Mouse (Mus musculus) NIH3T3 (cell line): Measurements from ENCODE around the gene Prr18.
A peak's percentile ranks its signal among the peaks of the same experiment; 100 is the strongest.
"Not testable (repeated sequence)": the region's sequence is repeated elsewhere in the genome, so short reads cannot be mapped to it uniquely, and the experiment has no call there.

Source experiments
- DNase-seq: peaks from one replicate; pipeline ENCODE4 v3.0.0-alpha.2; 2012; ENCODE audit warnings: low read depth

The Prr18 gene

DNA sequence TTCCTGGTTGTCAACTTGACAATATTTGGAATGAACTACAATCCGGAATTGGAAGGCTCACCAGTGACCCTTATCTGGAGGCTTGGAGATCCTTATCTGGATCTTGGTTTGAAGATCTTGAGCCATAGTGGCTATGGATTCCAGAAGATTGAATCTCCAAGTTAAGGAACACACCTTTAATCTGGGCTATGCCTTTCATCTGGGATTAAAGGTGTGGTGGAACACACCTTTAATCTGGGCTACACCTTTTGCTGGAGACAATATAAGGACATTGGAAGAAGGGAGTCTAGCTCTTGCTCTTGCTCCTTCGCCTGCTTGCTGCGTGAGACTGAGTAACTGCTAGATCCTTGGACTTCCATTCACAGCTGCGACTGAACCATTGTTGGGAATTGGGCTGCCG lies at the start of gene Prr18:
TSS of gene Prr18 (plus strand) at position 301 of the 400 bp plus-strand sequence.
- DNase-seq: not testable (repeated sequence)

- DNase-seq: no peak
Observed at GRCm38 (mm10) chr17:8289993-8290679, 47.1 kb upstream of the Prr18 start.

GRCm38 (mm10) chr17:8290736-8291135 lies 46.5 kb upstream of the Prr18 start:
- no peak for DNase-seq

DNA sequence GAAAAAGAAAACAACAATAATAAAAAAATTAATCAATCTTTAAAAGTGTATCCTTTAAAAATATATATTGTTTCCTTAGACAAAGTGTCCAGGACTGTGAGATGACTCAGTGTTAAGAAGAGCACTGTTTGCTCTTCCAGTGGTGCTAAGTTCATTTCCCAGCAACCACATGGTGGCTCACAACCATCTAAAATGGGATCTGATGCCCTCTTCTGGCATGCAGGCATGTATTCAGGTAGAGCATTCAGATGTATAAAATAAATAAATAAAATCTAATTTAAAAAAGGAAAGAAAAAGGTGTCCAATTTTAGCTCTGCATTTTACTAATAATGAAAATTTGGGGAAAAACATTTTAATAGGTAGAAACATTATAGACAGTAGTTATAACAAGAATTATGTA lies 41.4 kb upstream of the Prr18 start:
- no peak for DNase-seq

GRCm38 (mm10) chr17:8296313-8296844 lies 40.9 kb upstream of the Prr18 start:
- DNase-seq: no peak

- DNase-seq: no peak
Observed at GRCm38 (mm10) chr17:8297746-8298145, 39.5 kb upstream of the Prr18 start.

GRCm38 (mm10) chr17:8298281-8298680 lies 39.0 kb upstream of the Prr18 start:
- no peak for DNase-seq

DNA sequence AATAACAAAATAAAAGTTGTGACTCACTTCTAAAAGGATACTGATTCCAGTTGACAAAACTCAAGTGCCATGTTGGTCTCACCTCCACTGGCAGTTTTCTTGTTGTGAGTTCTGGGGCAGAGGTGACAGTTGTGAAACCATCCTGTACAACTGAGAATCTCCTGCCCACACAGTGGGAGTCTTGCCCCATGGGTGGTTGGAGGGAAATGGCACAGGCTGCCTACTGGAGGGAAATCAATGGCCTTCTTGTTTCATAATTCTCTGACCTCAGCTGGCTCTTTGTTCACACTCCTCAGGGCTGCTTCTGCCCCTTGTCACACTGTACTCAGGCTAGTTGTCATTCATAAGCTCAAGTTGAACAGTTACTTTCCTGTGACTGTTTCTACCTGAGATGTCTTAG lies 37.7 kb upstream of the Prr18 start:
- no peak for DNase-seq

GRCm38 (mm10) chr17:8301515-8301914 lies 35.7 kb upstream of the Prr18 start:
- no peak for DNase-seq

DNA sequence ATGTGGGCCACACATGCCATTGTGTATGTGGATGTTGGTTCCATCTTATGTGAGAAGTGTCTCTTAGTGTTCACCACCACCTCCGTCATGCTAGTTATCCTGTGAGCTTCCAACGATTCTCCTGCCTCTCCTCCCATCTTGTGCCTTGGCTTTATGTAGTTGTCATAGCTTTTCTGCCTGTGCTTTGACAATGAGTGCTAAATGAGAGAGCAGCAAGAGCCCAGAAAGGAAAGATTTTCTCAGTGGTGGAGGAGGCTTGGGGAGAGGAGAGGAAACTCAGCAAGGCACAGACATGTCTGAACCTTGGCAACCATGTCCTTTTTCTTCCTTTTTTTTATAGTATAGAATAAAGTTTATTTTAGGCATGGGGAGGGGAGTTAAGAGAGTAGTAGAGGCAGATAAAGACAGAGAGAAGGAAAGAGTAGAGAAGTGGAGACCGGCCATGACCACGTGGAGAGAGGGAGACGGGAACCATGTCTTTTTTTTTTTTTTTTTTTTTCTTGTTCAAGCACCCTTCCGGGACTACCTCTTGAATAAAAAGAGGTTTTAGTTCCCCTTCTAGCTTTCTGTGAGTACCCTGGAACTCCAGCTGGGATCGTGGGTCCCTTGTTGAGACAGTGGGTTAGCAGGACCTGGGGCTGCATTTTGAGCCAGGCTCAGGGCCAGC lies 34.4 kb upstream of the Prr18 start:
- no peak for DNase-seq

- no peak for DNase-seq
Observed at GRCm38 (mm10) chr17:8303671-8304070, 33.6 kb upstream of the Prr18 start.

DNA sequence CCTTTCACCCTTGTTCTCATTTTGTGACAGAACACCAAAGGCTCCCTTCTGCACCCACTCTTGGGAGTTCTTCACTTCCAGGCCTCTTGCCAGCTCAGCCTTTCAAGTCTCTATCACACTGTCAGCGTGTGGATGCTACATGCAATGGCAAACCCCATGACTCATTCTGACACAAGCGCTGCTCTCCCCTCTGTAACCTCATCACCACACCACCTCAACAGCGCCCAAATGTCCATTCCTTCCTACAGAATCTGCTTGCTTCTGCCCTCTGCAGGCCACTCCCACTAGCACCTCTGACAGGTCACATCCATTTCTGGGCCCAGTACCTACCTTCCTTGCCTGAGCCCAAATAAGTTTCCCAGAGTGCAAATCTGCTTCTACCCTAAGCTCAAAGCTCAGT lies 31.5 kb upstream of the Prr18 start:
- peak; percentile 48 for DNase-seq

DNA sequence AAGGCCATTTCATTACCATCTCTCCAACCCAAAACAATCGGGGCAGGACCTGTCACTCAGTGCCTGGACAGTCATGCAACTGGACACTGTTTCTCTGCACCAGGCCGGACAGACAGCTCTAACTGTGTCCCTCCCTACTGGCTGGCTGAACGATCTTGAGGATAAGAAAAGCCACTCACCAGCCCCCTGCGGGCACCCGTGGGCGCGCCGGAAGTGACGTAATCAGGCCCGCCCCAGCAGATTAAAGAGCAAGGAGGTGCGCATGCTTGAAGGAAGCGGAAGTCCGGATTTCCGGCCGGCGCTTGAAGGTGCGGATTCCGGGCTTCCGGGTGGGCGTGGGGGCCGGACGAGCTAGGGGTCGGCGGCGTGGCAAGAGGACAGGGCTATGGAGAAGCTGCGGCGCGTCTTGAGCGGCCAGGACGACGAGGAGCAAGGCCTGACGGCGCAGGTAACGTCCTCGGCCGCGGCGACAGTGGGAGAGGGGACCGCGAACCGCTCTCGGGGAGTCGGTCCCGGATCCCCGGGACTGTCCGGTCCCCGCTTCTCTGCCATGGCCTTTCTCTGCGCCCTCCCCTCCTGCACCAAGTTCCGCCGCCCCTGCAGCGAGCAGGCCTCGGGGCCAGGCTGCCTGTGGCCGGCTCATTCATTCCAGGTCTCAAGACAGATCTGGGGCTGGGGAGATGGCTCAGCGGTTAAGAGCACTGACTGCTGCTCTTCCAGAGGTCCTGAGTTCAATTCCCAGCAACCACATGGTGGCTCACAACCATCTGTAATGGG lies 26.2 kb upstream of the Prr18 start, which contains the start of gene Sft2d1:
TSS of gene Sft2d1 (plus strand) at position 265 of the 777 bp plus-strand sequence.
- DNase-seq: peak; percentile 97

- DNase-seq: no peak
Observed at GRCm38 (mm10) chr17:8311751-8312150, 25.5 kb upstream of the Prr18 start.

DNA sequence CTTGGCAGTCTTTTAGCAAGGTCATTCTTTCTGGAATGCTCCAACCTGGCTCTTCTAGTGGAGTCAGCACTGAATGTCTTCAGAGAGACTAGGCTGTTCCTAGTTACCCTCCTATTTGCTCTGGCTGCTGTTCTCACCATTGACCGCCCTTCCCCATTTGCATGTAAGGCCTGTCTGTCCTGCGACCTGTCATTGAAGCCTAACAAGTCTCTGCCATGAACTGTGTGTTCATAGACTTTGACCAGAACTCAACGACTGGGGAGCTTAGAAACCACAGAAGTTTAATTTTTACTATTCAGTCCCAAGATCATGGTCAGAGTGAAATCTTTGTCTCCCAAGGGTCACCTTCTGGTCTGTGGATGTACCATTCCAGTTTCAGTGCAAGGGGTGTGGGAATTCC lies 23.3 kb upstream of the Prr18 start:
- no peak for DNase-seq

GRCm38 (mm10) chr17:8316251-8316650 lies 21.0 kb upstream of the Prr18 start:
- DNase-seq: peak; percentile 14

- not testable (repeated sequence) for DNase-seq
Observed at GRCm38 (mm10) chr17:8326877-8327276, 10.4 kb upstream of the Prr18 start.

DNA sequence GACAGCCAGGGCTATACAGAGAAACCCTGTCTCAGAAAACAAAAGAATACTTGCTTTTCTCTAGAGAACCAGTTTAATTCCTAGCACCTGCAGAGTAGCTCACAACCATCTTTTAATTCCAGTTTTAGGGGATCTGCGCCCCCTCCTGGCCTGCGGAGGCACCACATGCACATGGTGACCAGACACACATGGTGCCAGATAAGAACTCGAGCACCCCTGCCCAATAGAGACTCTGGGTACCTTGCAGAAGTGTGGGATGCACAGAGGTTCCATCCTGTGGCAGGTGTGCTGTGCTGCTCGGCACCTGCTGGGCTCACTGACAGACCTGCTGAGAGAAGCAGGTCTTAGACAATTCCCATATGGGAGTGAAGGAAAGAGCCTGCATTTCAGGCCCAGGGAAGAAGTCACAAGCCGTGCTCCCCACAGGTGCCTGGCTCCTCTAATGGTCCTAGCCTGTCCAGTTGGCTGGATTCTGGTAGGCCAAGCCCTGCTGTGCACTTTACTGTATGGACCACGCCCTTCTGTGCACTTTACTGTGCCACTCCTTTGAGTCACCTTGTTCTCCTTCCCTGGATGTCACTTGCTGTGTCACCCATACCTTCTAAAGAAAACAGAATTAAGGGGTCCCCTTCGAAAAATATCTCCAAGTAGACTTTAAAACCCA lies 8.6 kb upstream of the Prr18 start:
- peak; percentile 32 for DNase-seq

DNA sequence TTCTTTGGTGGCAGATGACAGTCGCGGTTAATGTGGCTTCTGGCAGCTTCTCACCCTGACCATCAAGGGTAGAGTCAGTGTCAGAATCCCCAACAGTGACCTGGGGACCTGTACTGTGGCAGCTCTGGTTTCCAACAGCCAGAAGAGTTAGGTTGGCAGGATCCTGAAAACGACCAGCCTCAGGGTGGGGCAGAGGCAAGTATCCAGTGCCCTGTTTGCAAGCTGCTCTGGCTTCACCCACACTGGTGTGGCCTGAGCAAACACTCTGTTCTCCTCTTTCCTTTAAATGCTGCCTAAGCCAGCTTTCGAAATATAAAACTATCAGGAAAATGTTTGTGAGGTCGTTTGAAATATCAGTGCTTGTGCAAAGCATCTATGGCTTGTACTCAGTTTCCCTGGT lies 6.7 kb upstream of the Prr18 start:
- DNase-seq: no peak

DNA sequence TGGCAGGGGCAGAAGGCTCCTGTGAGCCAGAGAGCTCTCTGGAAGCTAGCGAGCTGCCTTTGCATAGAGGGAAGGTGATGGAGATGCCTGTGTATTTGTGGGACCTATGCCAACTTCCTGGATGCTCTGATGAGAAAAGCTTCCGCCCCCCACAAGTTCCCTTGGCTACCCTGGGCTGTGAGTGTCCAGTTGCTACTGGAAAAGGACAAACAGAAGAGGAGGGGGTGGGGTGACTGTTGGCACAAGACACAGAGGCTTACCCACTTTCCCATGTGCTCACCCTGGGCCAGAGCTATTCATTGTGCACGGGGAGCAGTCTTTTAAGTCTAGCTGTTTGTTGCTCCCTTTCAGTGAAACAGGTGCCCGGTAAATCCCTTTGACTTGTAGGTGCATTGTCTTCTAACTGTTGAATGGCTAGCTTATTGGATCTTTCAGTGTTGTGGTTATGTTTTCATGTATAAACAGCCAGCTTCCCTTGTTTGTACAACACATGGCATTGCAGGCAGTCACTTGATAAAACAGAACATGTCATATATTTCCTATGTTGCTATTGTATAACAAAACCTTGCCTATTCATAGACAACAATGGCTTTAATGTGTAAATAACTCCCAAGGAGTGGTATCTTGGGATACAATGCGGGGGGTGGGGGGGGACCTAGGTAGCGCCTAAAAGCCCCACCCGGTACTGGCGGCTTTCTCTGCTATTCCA lies 2.6 kb downstream of the Prr18 start:
- DNase-seq: no peak
